Mouse (Mus musculus): ENCODE results near the gene Nid1. TPM values are rescaled to one million over a fixed set of nuclear protein-coding genes. Genes with fewer than 3 reads are reported as not detected.

Nid1 gene
- polyA plus RNA-seq, 1 experiment from 2014 or later: 9.7 TPM

DNA sequence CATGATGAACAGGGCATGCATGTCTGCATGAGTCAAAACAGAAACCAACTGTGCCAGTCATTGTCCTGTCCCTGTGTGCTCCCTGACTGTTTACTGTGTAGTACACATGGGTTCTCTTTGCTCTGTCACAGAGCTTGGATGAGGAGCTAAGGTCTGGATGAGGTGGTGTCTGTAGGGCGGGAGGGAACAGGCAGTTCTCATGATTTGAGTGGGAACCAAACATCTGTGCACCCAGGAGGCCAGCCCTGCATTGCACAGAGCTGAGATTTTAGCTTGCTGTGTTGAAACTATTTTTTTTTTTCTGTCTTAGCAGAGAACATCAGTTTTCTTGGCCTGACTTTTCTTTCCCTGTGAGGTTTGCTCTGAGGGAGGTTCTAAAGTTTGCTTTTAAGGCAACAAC lies 50.5 kb downstream of the Nid1 start:
- DNase-seq (ENCODE audit: low spot score): no peak

DNA sequence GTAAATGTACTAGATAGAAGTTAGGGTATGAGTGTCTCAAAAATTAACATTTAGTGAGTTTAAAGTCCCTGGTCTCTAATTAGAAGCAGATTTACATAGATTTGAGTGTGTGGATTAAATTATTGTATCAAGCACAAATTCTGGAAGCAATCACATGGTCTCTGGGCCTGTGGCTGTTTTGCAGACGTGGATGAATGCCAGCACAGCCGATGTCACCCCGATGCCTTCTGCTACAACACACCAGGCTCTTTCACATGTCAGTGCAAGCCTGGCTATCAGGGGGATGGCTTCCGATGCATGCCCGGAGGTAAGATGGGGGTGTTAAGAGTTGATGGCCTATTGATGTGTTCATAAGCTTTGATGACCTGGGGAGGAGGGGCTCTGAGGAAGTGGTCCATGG lies 52.5 kb downstream of the Nid1 start:
- DNase-seq (ENCODE audit: low spot score): no peak

DNA sequence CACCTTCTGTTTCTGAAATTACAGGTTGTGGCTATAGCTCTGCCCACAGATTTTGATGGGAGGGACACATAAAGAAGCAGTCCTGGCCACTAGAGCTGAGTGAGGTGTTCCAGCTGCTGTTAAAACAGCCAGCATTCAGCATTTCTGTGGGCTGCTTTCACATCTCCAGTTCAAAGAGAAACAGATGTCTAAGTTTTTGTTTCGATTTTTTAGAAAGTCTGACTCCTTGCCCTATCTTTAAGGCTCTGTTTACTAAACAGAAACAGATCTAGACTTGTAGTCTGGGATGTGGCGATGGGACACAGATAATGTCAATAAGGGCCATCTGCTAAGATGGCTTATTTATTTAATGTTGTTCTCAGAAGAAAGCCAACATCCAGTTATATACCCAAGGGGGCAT lies 54.8 kb downstream of the Nid1 start:
- DNase-seq (ENCODE audit: low spot score): no peak

DNA sequence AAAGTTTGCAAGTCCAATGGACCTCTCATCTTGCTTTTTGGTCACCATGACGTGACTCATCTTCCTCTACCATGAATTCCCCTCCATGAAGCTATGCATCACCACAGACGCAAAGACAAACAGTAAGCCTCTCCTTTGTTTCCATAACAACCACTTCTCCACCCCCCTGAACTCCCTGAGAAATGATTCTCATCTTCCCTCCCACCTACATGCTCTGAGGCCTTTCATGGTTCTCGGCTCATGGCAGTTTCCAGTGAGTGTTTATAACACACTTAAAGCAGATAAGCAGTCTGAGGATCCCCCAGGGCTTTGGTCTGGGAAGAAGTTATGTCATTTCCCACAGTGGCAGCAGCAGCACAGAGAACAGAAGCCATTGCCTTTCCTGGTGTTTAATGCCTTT lies 56.2 kb downstream of the Nid1 start:
- no peak for DNase-seq (ENCODE audit: low spot score)

DNA sequence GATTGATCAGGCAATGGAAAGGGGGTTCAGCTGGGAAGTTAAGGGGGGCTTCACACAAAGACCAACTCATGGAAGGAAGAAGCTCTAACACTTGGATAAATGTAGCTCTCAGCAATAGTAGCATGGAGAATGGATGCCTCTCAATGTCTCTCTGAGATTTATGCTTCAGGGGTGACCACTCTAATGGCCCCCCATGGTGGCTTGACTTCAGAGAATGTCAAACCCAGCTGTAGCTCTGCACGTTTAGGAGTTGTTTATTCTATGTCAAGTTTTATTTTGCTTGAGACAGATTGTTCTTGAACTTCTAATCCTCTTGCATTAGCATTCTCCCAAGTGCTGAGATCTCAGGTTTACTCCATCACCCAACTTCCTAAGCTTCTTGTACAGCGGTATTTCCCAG lies 60.7 kb downstream of the Nid1 start:
- DNase-seq (ENCODE audit: low spot score): no peak

DNA sequence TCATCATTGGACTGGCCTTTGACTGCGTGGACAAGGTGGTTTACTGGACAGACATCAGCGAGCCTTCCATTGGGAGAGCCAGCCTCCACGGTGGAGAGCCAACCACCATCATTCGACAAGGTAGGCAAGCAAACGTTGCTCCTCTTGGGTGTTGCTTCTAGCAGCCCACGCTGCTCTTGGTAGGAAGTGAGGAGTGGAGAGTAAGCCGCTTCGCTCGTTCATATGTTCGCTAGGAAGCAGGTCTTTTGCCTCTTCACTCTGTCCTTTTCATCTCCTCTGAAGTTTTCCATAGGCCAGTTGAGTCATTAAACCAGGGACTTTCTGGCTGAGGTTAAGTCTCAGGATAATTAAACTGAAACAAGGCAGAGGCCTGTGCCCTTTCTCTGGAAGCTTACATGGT lies 65.1 kb downstream of the Nid1 start:
- no peak for DNase-seq (ENCODE audit: low spot score)

DNA sequence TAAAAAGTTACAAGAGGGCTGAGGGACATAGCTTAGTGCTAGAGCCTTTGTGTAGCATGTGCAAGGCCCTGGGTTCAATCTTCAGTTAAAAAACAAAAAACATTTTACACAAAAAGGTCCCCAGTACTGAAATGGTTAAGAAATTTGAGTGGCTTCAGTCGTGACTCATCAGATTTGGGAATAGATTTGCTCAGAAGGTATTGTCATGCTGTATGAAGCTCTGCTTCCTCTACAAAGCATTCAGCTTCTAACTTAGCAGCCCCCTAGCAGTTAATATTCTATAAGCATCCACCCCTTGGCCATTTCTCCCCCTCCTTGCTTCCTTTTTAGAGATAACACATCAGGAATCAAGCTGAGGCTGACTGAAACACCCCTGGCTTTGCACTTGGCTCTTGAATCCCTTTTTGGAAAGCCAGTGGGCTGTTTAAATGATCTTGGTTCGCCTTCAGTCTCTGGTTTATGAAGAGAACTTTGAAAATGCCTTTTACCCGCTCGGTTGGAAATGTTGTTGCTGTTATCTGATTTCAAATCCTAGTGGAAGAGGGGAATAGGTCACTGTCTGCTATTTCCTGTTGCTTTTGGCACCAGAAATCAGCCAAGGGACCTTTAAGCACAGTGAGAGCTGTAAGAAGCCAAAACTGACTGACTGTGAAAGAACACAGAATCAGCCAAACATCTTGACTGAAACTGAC lies 66.5 kb downstream of the Nid1 start:
- no peak for DNase-seq (ENCODE audit: low spot score)

DNA sequence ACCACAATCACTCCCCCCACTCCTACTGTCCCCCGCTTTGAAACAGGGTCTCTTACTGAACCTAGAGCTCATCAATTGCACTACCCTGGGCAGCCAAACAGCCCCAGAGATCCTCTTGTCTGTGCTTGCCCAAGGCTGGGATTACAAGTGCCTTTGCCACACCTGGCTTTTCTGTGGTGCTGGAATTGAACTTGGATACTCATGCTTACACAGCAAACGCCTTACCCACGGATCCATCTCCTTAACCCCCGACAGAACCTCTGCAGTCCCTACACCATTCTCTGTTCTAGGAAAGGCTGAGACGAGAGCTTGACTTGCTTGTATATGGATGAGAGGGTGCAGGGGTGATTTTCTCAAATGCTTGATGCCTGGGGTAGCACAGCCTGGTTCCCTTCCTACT lies 67.7 kb downstream of the Nid1 start:
- no peak for DNase-seq (ENCODE audit: low spot score)

DNA sequence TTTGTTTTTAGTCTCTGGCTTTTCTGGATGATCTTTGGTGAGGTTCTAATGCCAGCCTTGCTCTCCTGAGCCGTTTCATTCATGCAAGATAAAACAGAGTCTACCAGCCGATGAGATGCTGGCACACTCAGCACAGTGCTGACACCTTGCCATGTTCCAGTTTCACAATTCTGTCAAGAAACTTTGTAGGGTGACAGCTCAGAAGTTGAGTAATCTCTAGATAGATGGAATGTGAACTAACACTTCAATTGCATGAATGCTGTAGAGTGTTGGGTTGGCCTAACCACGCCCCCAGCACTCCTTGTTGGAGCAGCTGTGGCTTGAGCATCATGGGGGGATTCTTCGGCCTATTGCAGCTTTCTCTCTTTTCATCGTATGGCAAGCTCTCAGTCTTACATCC lies 69.2 kb downstream of the Nid1 start:
- no peak for DNase-seq (ENCODE audit: low spot score)

DNA sequence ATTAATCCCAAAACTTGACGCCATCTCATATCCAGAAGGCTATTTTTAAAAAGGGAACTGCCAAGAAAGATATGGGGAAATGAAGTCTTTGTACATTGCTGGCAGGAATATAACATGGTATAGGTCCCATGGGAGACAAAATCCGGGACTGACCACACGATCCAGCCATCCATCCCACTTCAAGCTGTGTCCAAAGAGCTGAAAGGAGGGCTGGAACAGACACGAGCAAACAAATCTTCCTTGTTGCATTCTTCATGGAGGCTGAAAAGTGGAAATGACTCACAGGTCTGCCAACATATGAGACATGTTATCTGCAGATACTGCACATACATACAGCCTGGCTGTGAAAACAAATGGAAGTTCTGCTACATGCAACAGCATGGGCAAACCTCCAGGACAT lies 77.5 kb downstream of the Nid1 start:
- DNase-seq (ENCODE audit: low spot score): no peak

DNA sequence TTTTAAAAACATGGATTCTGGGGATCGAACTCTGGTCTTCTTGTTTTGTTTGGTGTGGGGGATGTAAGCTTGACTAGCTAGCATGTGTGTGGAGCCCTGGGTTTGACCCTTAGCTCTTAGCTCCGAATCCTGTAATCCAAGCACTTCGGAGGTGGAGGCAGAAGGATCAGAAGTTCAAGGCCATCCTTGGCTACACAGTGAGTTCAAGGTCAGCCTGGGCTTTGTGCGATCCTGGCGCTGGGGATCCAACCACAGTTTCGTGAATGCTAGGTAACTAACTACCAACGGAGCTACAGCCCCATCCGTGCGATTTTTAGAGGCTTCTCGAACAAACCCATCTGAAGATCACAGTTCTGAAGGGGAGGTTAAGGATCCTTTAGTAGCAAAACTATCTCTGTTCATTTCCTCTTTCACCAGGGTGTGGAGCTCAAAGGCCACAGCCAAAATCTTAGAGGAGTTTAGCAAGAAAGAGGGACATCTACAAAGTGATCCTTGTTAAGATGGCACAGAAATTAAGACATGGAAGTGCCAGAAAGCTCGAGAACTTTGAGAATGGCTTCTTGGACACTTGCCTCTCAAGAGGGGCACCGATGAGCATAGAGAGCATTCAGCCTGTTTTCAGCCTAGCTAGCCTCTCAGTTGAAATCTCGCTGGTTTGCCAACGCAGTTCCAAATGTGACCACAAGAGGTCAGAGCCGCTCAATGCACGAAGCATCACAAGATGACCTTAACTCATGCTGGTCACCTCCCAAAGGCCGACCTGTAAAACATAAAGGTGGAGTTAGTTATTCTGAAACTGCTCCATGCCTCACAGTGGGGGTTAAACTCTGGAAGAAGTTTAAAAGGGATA lies 79.2 kb downstream of the Nid1 start:
- DNase-seq (ENCODE audit: low spot score): peak; percentile 85

DNA sequence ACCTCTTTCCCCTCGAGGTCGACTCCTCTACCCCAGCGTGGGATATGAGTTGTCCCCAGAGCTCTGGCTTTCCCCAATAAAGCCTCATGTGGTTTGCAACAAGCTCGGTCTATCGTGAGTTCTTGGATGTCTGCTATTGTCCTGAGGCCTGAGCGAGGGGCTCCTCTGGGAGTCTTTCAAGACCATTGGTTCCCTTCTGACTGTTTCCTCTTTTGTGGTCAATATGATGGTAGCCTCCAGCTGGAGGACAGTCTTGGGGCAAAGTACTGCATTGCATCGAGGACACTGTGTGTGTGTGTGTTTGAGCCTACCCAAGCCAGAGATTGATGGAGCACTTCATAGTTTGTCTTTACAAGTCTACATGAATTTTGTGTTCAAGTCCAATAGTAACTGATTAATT lies 80.8 kb downstream of the Nid1 start:
- DNase-seq (ENCODE audit: low spot score): no peak

DNA sequence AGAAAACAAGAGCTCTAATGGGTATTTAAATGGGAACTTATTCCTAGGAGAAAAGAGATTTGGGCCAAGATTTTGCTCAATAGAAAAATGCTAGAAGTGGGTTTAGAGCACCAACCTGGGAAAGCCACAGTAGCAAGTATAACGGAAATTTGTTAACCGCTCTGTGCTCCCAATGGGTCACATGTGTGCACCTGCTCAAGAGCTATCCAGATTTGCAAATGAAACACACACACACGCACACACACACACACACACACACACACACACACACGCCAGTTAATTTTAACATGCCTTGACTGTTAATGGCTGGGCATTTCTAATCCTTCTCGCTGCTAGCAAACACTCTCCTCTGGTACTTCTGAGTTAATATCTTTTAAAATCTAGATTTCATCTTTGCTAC lies 83.1 kb downstream of the Nid1 start:
- DNase-seq (ENCODE audit: low spot score): peak; percentile 74

DNA sequence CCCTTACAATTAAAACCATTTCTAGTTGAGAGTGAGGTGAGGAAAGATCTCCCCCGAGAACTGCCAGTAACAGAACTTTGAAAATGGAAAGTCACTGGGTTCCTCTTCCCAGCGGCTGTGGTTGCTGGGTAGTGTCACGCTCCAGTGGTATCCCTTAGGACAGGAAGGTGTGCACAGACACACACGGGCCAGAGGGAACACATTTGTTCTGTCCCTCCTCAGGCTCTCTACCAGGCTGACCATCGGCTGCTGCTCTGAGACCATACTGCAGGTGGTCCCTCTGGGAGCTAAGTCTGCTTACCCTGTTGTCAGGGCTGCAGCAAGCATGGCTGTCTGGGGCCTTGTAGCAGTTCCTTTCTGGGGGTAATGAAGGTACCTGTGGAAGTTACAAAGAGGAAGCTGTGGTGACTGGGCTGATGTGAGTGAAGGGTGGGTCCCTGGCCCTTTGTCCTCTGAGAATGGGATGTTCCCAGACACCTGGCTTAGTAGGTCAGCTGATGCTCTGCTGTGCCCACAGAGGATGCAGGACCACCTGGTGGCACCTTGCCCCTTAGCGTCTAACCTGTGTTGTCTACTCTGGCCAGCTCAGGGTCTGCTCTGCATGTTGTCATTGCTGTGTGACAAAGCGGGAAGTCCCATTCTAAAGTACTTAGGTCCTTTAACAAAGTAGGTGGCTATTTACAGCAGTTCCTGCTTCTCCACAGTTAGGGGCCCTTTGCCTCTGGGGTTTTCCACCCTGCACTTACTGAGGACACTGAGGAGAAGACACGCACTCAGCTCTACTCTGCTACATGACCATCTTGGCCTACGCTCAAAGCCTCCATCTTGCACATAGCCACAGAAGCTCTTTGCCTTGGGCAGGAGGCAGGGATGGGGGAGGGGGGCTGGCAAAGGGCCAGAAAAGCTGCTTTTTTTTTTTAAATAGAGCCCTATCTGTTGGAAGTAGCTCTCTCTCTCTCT lies 86.6 kb downstream of the Nid1 start:
- peak; percentile 63 for DNase-seq (ENCODE audit: low spot score)

DNA sequence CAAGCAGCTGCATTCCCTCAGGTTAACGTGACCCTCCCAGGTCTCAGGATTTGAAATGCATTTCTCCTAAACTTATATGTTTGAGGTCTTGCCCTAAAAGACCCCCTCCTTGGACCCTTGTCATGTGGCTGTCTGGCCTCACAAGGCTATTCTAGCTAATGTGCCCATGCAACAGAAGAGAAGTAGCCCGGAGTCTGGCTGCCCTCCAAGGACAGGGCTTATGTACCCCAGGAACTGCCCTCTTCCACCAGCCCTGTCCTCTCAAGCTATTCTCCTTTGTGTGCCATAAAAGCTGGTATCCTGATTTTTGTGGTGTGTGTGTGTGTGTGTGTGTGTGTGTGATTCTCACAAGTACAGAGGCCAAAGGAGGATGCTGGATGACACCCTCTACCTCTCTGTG lies 87.9 kb downstream of the Nid1 start:
- no peak for DNase-seq (ENCODE audit: low spot score)

DNA sequence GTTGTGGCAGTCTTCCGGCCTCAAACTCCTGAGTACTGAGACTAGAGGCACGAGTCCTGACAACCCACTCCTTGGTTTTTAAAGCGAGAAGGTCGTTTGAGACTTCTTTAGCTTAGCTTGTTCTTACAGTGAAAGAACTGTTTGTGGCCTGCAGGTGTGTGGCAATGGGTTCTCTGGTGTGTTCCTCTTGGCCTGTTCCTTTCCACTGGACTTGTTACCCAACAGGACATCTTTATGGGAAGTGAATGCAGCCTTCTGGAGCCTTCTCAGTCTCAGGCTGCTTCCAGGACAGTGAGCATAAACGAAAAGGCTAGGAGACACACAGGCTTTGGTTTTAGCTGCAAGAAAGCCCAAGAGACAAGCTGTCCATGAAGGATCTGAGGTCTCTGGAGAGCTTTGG lies 88.5 kb downstream of the Nid1 start:
- no peak for DNase-seq (ENCODE audit: low spot score)

DNA sequence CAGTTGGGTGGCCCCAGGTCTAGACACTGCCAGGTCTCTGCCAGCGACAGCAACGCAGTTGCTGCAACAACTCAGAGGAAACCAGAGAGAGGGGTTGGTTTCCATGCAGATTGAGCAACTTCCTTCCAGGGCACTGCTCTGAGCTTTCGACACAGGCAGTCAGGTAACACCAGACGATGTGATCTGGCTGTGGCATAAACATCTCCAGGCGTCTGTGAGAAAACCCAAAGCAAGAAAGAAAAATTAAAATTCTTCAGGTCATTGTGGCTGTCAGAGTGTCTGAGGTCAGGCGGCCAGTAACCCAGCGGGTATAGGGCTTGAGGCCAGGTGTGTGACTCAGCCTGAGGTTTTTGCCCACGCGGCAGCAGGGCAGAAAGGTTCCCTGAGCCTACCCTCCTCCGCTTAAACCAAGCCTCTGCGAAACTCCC lies 91.8 kb downstream of the Nid1 start:
- DNase-seq (ENCODE audit: low spot score): peak; percentile 75

DNA sequence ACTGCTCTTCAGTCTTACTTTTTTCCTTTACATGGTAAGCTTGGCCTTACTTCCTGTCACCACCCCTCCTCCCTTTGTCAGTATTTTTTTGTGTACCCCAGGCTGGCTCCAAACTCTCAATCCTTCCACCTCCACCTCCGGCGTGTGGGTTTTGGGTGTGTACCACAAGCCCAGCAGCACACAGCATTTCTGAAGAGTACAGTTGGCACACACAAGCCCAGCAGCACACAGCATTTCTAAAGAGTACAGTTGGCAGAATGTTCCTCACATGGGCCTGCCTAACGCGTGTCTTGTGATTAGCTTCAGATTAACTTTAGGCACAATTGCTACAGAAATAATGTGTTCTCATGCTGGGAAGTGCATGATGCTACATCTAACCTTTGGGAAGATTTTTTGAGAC lies 93.6 kb downstream of the Nid1 start:
- peak; percentile 57 for DNase-seq (ENCODE audit: low spot score)

DNA sequence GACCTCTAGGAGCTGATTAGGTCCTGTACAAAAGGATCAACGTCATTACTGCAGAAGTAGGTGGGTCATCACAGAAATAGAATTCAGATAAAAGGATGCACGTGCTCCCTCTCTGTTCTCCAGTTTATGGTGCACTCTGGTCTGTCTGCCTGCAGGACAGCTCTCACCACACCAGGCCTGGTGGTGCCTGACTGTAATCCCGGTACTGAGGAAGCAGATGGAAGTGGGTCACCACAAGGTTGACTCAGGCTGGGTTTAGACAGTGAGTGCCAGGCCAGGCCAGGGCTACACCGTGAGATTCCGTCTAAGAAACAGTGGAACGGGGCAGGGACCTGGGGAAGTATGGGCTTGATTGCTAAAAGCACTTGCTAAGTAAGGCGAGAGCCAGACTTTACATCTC lies 94.6 kb downstream of the Nid1 start:
- no peak for DNase-seq (ENCODE audit: low spot score)

DNA sequence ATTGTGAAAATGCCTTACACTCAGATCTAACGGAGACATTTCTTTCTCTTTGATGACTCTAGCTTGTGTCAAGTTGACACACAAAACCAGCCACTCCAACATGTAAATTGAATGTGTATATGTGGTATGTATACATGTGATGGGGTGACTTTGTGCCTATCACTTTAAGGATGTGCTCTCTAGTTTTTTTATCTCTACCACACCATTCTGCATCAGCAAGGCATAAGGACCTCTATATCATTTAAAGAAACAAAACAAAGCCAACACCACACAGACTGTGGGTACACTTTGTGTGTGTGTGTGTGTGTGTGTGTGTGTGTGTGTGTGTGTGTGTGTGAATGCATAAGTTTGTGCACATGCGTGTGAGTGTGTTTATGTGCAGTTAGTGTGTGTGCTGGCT lies 99.2 kb downstream of the Nid1 start:
- no peak for DNase-seq (ENCODE audit: low spot score)

DNA sequence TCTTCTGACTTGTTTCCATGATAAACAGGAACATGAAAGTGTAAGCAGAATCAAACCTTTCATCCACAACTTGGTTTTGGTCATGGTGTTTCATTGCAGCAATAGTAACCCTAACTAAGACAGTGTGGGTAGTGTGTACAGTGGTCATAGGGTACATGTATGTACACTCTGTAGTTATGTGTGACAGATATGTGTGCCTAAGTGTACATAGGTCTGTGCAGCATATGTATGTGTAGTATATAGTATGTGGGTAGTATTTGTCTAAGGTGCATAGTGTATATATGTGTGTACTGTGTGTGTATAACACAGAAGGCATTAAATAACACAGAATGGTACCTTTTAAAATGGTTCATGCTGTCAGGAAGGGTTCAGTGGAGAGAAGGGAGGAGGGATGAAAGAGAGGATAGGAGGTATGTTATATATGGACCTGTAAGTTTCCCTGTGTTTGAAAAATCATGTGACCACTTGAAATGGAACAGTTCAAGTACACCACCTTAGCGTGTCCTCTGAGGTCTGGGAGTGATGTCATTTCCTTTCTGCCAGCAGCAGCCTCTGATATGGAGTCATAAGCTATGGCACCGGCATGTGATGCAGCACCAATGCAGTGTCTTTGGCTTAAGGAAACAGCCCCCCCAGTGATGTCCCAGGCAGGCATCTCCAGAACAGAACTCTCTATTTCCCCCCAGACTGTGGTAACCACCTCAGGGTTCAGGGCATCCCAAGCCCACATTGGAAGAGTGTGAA lies 100.1 kb downstream of the Nid1 start:
- DNase-seq (ENCODE audit: low spot score): no peak

Measured in thymus, postnatal 0 days (tissue).